ENCODE assay signal across 7 mouse cellular contexts in genomic region chr3:52006721-52007330, GRCm38 (mm10).
A peak's percentile ranks its signal among the peaks of the same experiment; 100 is the strongest.
DNase-seq lines count a peak whose midpoint lies in the region; ATAC-seq and TF ChIP-seq lines count a peak whose summit lies in the region.

No protein-coding gene starts in this region.

- DNase-seq in left cerebral cortex, adult 18-20 months (ENCODE audit: low spot score in 2 of 2) = no peak
- no peak for DNase-seq in c-Kit-positive CD71-positive TER-119-positive erythroid progenitor cells, embryonic 14.5 days (ENCODE audit: low spot score)

- no peaks in the 10 kb centered on the region for H3K27me3 ChIP-seq in megakaryocyte, embryonic 14.5 days (replicated peaks)
- 0 out of 2 replicates have a peak, but pooled peaks cover 2% of the 10 kb centered on the region for H3K27me3 ChIP-seq in limb, embryonic 13.5 days
- no peaks in the 10 kb centered on the region for H3K27me3 ChIP-seq in stomach, embryonic 16.5 days (ENCODE audit: control insufficient read depth, insufficient read depth, low read length)

- TF ChIP-seq CTCF in embryonic fibroblast, embryonic 13.5 days (IDR thresholded peaks at IDR 0.05; ENCODE audit: borderline replicate concordance, insufficient read depth, low read length) = no peak

- no peaks in the 10 kb centered on the region for H3K36me3 ChIP-seq in megakaryocyte, embryonic 14.5 days (replicated peaks; ENCODE audit: low read length)
- H3K36me3 ChIP-seq in limb, embryonic 13.5 days = no peaks in the 10 kb centered on the region
- no peaks in the 10 kb centered on the region for H3K36me3 ChIP-seq in stomach, embryonic 16.5 days (ENCODE audit: control insufficient read depth, insufficient read depth, low read length)

- H3K4me3 ChIP-seq in megakaryocyte, embryonic 14.5 days (replicated peaks) = peak overlapping the region; percentile 88
- H3K4me3 ChIP-seq in embryonic fibroblast, embryonic 13.5 days (ENCODE audit: insufficient read depth, low read length) = 0 out of 2 replicates have a peak overlapping the region, but pooled peaks have one; percentile 35
- H3K4me3 ChIP-seq in limb, embryonic 13.5 days = peak overlapping the region; percentile 45
- no peak overlapping the region; the same call in 1 of the 2 replicates for H3K4me3 ChIP-seq in stomach, embryonic 16.5 days (replicated peaks; ENCODE audit: low read length)

- H3K9me3 ChIP-seq in megakaryocyte, embryonic 14.5 days = no peaks in the 10 kb centered on the region
- no peaks in the 10 kb centered on the region for H3K9me3 ChIP-seq in limb, embryonic 13.5 days
- no peaks in the 10 kb centered on the region for H3K9me3 ChIP-seq in stomach, embryonic 16.5 days (replicated peaks; ENCODE audit: control insufficient read depth, low read length)

- 36% methylated on average over 9 of the region's 9 CpGs for WGBS in limb, embryonic 13.5 days
- 33% methylated on average over 9 of the region's 9 CpGs for WGBS in stomach, embryonic 16.5 days

- H3K4me2 ChIP-seq in limb, embryonic 13.5 days (replicated peaks) = peak overlapping the region; percentile 66
- peak overlapping the region; percentile 84 for H3K4me2 ChIP-seq in stomach, embryonic 16.5 days (ENCODE audit: low read depth, low read length)

- no peak overlapping the region for H3K27ac ChIP-seq in embryonic fibroblast, embryonic 13.5 days (ENCODE audit: insufficient read depth, low read length)
- H3K27ac ChIP-seq in limb, embryonic 13.5 days = no peak overlapping the region
- H3K27ac ChIP-seq in stomach, embryonic 16.5 days (ENCODE audit: low read length) = peak overlapping the region; percentile 50

- TF ChIP-seq POLR2A in embryonic fibroblast, embryonic 13.5 days (IDR thresholded peaks at IDR 0.05; ENCODE audit: low read depth, low read length) = no peak

- H3K4me1 ChIP-seq in megakaryocyte, embryonic 14.5 days = peaks cover 63% of the 10 kb centered on the region
- H3K4me1 ChIP-seq in embryonic fibroblast, embryonic 13.5 days (ENCODE audit: control insufficient read depth, insufficient read depth, low read length) = no peaks in the 10 kb centered on the region
- H3K4me1 ChIP-seq in limb, embryonic 13.5 days = peaks cover 22% of the 10 kb centered on the region
- H3K4me1 ChIP-seq in stomach, embryonic 16.5 days (ENCODE audit: control insufficient read depth, insufficient read depth, low read length) = peaks cover 39% of the 10 kb centered on the region

- H3K9ac ChIP-seq in limb, embryonic 13.5 days = no peak overlapping the region
- H3K9ac ChIP-seq in stomach, embryonic 16.5 days (ENCODE audit: low read length) = no peak overlapping the region

- no peak for ATAC-seq in megakaryocyte, adult 5-6 weeks (ENCODE audit: poor library complexity, severe bottlenecking)
- no peak for ATAC-seq in limb, embryonic 13.5 days (ENCODE audit: low FRiP score, low read depth)
- ATAC-seq in stomach, embryonic 16.5 days (ENCODE audit: insufficient read depth, low FRiP score) = no peak
